Mouse (Mus musculus): ENCODE results near the gene Stx1b. TPM values are rescaled to one million over a fixed set of nuclear protein-coding genes. Genes with fewer than 3 reads are reported as not detected.

Stx1b gene
- polyA plus RNA-seq, 1 experiment, result 2.2 TPM

- H3K27me3 ChIP-seq (ENCODE audit: control insufficient read depth, insufficient read depth, low read length), result no peaks in the 10 kb centered on the region
- no peak overlapping the region for H3K4me3 ChIP-seq (ENCODE audit: control insufficient read depth, low read depth, low read length)
- H3K36me3 ChIP-seq (ENCODE audit: control insufficient read depth, insufficient read depth, low read length), result no peaks in the 10 kb centered on the region
- H3K27ac ChIP-seq (ENCODE audit: control insufficient read depth, insufficient read depth, low read depth, low read length), result no peak overlapping the region
- H3K4me1 ChIP-seq (ENCODE audit: control insufficient read depth, insufficient read depth, low read length), result peaks cover 2% of the 10 kb centered on the region; the same call in 1 of the 2 replicates
- TF ChIP-seq POLR2A (IDR thresholded peaks at IDR 0.05; ENCODE audit: control insufficient read depth, low read depth, low read length) (no peak), CTCF (IDR thresholded peaks at IDR 0.05; ENCODE audit: control insufficient read depth, insufficient read depth, insufficient replicate concordance, low read depth, low read length) (no peak)
Measured at GRCm38 (mm10) chr7:127809846-127810245, 14.5 kb downstream of the Stx1b start.

- H3K4me3 ChIP-seq (ENCODE audit: control insufficient read depth, low read depth, low read length), result no peak overlapping the region
- no peaks in the 10 kb centered on the region for H3K27me3 ChIP-seq (ENCODE audit: control insufficient read depth, insufficient read depth, low read length)
- no peak overlapping the region for H3K27ac ChIP-seq (ENCODE audit: control insufficient read depth, insufficient read depth, low read depth, low read length)
- H3K4me1 ChIP-seq (ENCODE audit: control insufficient read depth, insufficient read depth, low read length), result no peaks in the 10 kb centered on the region; the same call in 1 of the 2 replicates
- TF ChIP-seq POLR2A (IDR thresholded peaks at IDR 0.05; ENCODE audit: control insufficient read depth, low read depth, low read length) (no peak), CTCF (IDR thresholded peaks at IDR 0.05; ENCODE audit: control insufficient read depth, insufficient read depth, insufficient replicate concordance, low read depth, low read length) (no peak)
- H3K36me3 ChIP-seq (ENCODE audit: control insufficient read depth, insufficient read depth, low read length), result no peaks in the 10 kb centered on the region
Measured at GRCm38 (mm10) chr7:127808821-127809220, 15.5 kb downstream of the Stx1b start.

- H3K36me3 ChIP-seq (ENCODE audit: control insufficient read depth, insufficient read depth, low read length), result no peaks in the 10 kb centered on the region; the same call in 1 of the 2 replicates
- H3K27me3 ChIP-seq (ENCODE audit: control insufficient read depth, insufficient read depth, low read length), result no peaks in the 10 kb centered on the region
- no peak for TF ChIP-seq POLR2A (IDR thresholded peaks at IDR 0.05; ENCODE audit: control insufficient read depth, low read depth, low read length)
- no peak for TF ChIP-seq CTCF (IDR thresholded peaks at IDR 0.05; ENCODE audit: control insufficient read depth, insufficient read depth, insufficient replicate concordance, low read depth, low read length)
- no peaks in the 10 kb centered on the region for H3K4me1 ChIP-seq (ENCODE audit: control insufficient read depth, insufficient read depth, low read length)
- no peak overlapping the region for H3K4me3 ChIP-seq (ENCODE audit: control insufficient read depth, low read depth, low read length)
- no peak overlapping the region for H3K27ac ChIP-seq (ENCODE audit: control insufficient read depth, insufficient read depth, low read depth, low read length)
Measured at GRCm38 (mm10) chr7:127802313-127802712, 22.0 kb downstream of the Stx1b start.

- no peaks in the 10 kb centered on the region for H3K4me1 ChIP-seq (ENCODE audit: control insufficient read depth, insufficient read depth, low read length)
- H3K27me3 ChIP-seq (ENCODE audit: control insufficient read depth, insufficient read depth, low read length), result no peaks in the 10 kb centered on the region
- TF ChIP-seq POLR2A (IDR thresholded peaks at IDR 0.05; ENCODE audit: control insufficient read depth, low read depth, low read length) (no peak), CTCF (IDR thresholded peaks at IDR 0.05; ENCODE audit: control insufficient read depth, insufficient read depth, insufficient replicate concordance, low read depth, low read length) (no peak)
- H3K4me3 ChIP-seq (ENCODE audit: control insufficient read depth, low read depth, low read length), result no peak overlapping the region
- H3K27ac ChIP-seq (ENCODE audit: control insufficient read depth, insufficient read depth, low read depth, low read length), result no peak overlapping the region
- no peaks in the 10 kb centered on the region; the same call in 1 of the 2 replicates for H3K36me3 ChIP-seq (ENCODE audit: control insufficient read depth, insufficient read depth, low read length)
Measured at GRCm38 (mm10) chr7:127801010-127801621, 23.2 kb downstream of the Stx1b start.

GRCm38 (mm10) chr7:127800435-127801009 lies 23.8 kb downstream of the Stx1b start, which contains the start of gene Hsd3b7:
Gene Hsd3b7 (plus strand): TSS chr7:127800604.
- no peak within 1 kb of the TSS for H3K27ac ChIP-seq (ENCODE audit: control insufficient read depth, insufficient read depth, low read depth, low read length)
- H3K4me1 ChIP-seq (ENCODE audit: control insufficient read depth, insufficient read depth, low read length), result no peaks in the 10 kb centered on the region
- H3K36me3 ChIP-seq (ENCODE audit: control insufficient read depth, insufficient read depth, low read length), result no peaks in the 10 kb centered on the region; the same call in 1 of the 2 replicates
- no peaks in the 10 kb centered on the region for H3K27me3 ChIP-seq (ENCODE audit: control insufficient read depth, insufficient read depth, low read length)
- peak; percentile 50; the same call in 1 of the 2 replicates for TF ChIP-seq POLR2A (IDR thresholded peaks at IDR 0.05; ENCODE audit: control insufficient read depth, low read depth, low read length)
- peak; percentile 55 for TF ChIP-seq CTCF (IDR thresholded peaks at IDR 0.05; ENCODE audit: control insufficient read depth, insufficient read depth, insufficient replicate concordance, low read depth, low read length)
- H3K4me3 ChIP-seq (ENCODE audit: control insufficient read depth, low read depth, low read length), result no peak within 1 kb of the TSS

- no peak for TF ChIP-seq CTCF (IDR thresholded peaks at IDR 0.05; ENCODE audit: control insufficient read depth, insufficient read depth, insufficient replicate concordance, low read depth, low read length)
- no peak for TF ChIP-seq POLR2A (IDR thresholded peaks at IDR 0.05; ENCODE audit: control insufficient read depth, low read depth, low read length)
- no peaks in the 10 kb centered on the region; the same call in 1 of the 2 replicates for H3K36me3 ChIP-seq (ENCODE audit: control insufficient read depth, insufficient read depth, low read length)
Measured at GRCm38 (mm10) chr7:127799738-127800137, 24.6 kb downstream of the Stx1b start.

GRCm38 (mm10) chr7:127799211-127799610 lies 25.1 kb downstream of the Stx1b start:
- H3K36me3 ChIP-seq (ENCODE audit: control insufficient read depth, insufficient read depth, low read length), result no peaks in the 10 kb centered on the region; the same call in 1 of the 2 replicates
- H3K4me3 ChIP-seq (ENCODE audit: control insufficient read depth, low read depth, low read length), result no peak overlapping the region
- TF ChIP-seq POLR2A (IDR thresholded peaks at IDR 0.05; ENCODE audit: control insufficient read depth, low read depth, low read length), result no peak
- TF ChIP-seq CTCF (IDR thresholded peaks at IDR 0.05; ENCODE audit: control insufficient read depth, insufficient read depth, insufficient replicate concordance, low read depth, low read length), result no peak
- H3K4me1 ChIP-seq (ENCODE audit: control insufficient read depth, insufficient read depth, low read length), result no peaks in the 10 kb centered on the region
- H3K27ac ChIP-seq (ENCODE audit: control insufficient read depth, insufficient read depth, low read depth, low read length), result no peak overlapping the region
- no peaks in the 10 kb centered on the region for H3K27me3 ChIP-seq (ENCODE audit: control insufficient read depth, insufficient read depth, low read length)

More at GRCm38 (mm10) chr7:127799738-127800137, 24.6 kb downstream of the Stx1b start:
- Histone ChIP-seq H3K27me3 (ENCODE audit: control insufficient read depth, insufficient read depth, low read length) (no peaks in the 10 kb centered on the region), H3K4me1 (ENCODE audit: control insufficient read depth, insufficient read depth, low read length) (no peaks in the 10 kb centered on the region), H3K4me3 (ENCODE audit: control insufficient read depth, low read depth, low read length) (no peak overlapping the region), H3K27ac (ENCODE audit: control insufficient read depth, insufficient read depth, low read depth, low read length) (no peak overlapping the region)

Measured in testis, adult 2 months (tissue).